Mouse (Mus musculus) duodenum, adult 2 months (tissue): ENCODE results near the gene Olfr446. TPM values are rescaled to one million over a fixed set of nuclear protein-coding genes. Genes with fewer than 3 reads are reported as not detected.

Source experiments
- polyA plus RNA-seq: library from polyadenylated mRNA; depleted of rRNA; stranded (reverse); fragments of >200 nt; gene quantifications from 2 replicates; pipeline ENCODE4 v1.2.3, GENCODE M21; 2012; ENCODE audit warnings: low replicate concordance; rRNA removed

The Olfr446 gene
- not detected in 2 replicates for polyA plus RNA-seq

DNA sequence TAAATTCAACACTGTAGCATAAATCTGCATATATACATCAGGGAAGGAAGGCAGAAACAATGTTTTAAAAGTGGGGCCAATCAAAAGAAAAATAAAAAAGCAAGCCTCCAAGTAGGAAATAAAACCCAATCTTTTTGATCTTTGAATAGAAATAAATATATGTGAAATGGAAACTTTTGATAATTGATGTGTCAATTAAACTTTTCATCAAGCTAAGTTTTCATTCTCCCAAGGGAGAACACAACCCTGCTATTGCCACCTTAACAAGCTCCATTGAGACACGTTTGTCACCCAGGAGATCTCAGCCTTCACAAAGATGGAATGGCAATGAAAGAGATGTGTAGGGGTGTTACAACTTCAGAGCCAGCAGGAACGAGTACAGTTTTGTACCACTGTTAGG lies at the start of gene Olfr446:
Gene Olfr446, plus strand, starts transcription at position 301 of the 400 bp plus-strand sequence.

DNA sequence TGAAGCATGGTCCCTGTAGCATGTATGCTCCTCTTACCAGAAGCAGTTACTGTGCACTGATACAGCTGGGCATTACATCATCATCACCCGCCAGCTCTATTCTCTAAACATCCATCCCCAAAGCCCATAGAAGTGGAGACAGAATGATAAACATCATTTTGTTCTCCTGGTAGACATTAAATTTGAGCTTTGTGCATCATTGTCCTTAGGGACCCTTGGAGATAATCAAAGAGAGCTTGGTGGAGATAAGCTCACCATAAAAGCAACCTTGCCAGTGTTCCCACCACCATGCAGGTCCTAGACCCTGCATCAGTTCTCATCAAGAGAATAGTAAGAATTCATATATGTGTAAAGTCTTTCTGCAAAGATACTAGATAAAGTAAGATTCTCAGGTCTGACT lies 31.0 kb upstream of the Olfr446 start, which contains the start of gene Olfr448:
Gene Olfr448, plus strand, starts transcription at position 301 of the 400 bp plus-strand sequence.

DNA sequence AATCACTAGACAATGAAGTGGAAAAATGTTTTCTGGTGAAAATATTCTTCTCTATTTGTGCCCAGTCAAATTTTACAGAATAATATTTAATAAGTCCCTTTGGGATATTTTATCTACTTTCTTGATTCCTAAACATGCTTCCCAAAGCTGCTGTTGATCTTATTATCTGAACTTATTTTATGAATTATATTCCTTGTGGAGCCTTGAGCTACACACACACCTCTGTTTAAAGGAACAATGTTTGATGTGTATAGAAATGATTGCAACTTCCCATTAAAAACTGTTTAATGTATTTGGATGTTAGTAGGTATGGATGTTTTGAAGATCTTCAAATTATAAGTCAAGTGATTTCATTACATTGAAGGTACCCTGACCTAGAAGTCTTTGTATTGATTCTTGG lies 12.6 kb upstream of the Olfr446 start, which contains the start of gene Olfr447:
Gene Olfr447, plus strand, starts transcription at position 301 of the 400 bp plus-strand sequence.

DNA sequence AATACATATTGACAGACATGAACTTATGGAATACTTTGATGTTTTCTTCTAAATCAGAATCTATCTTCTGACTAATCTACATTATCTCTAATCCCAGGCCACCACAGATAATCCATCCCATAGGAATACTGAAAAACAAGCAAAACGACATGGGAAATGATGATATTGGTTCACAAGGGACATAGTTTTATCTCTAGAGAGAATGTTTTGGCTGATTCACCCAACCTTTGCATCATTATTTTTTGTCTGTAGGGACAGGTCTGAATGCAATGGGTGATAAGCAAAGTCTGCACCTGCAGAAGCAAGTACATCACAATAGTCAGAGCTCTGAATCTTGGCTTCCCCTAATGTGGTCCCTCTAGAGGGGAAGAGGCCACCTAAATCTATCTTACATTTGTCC lies 27.6 kb downstream of the Olfr446 start, which contains the start of gene Olfr444:
Gene Olfr444, plus strand, starts transcription at position 301 of the 400 bp plus-strand sequence.

Other genes starting within 250 kb of the Olfr446 start
- 1.9 and 3.2 TPM in 2 replicates for gene Tcaf1, start 211.3 kb upstream of the Olfr446 start, polyA plus RNA-seq
- gene Olfr453, start 182.0 kb upstream of the Olfr446 start, polyA plus RNA-seq, result not detected in 2 replicates
- not detected in 2 replicates for gene Olfr38, start 165.0 kb upstream of the Olfr446 start, polyA plus RNA-seq
- not detected in 2 replicates for gene Olfr452, start 136.3 kb upstream of the Olfr446 start, polyA plus RNA-seq
- gene Olfr450, start 109.4 kb upstream of the Olfr446 start, polyA plus RNA-seq, result not detected in 2 replicates
- gene Olfr449, start 87.0 kb upstream of the Olfr446 start, polyA plus RNA-seq, result not detected in 2 replicates
- gene Olfr448, start 30.9 kb upstream of the Olfr446 start, polyA plus RNA-seq, result not detected in 2 replicates
- not detected in 2 replicates for gene Olfr447, start 12.5 kb upstream of the Olfr446 start, polyA plus RNA-seq
- not detected in 2 replicates for gene Olfr444, start 27.7 kb downstream of the Olfr446 start, polyA plus RNA-seq
- gene Olfr441, start 185.0 kb downstream of the Olfr446 start, polyA plus RNA-seq, result not detected in 2 replicates
- gene Olfr237-ps1, start 225.2 kb downstream of the Olfr446 start, polyA plus RNA-seq, result not detected in 2 replicates
- not detected in 2 replicates for gene Olfr437, start 241.9 kb downstream of the Olfr446 start, polyA plus RNA-seq